Mouse (Mus musculus): ENCODE data around the gene Rpl24.

- TF ChIP-seq CTCF (IDR thresholded peaks at IDR 0.05; ENCODE audit: low read depth) (no peak; the same call in 1 of the 2 replicates), EP300 (IDR thresholded peaks at IDR 0.05; ENCODE audit: low read depth) (0 out of 2 replicates have a peak, but pooled peaks have one; percentile 3)
Observed at GRCm38 (mm10) chr16:55973431-55974255, 7.6 kb downstream of the Rpl24 start, which contains the start of gene Zbtb11.
